Mouse (Mus musculus): ENCODE data around the gene Ybx3.

Ybx3 gene

DNA sequence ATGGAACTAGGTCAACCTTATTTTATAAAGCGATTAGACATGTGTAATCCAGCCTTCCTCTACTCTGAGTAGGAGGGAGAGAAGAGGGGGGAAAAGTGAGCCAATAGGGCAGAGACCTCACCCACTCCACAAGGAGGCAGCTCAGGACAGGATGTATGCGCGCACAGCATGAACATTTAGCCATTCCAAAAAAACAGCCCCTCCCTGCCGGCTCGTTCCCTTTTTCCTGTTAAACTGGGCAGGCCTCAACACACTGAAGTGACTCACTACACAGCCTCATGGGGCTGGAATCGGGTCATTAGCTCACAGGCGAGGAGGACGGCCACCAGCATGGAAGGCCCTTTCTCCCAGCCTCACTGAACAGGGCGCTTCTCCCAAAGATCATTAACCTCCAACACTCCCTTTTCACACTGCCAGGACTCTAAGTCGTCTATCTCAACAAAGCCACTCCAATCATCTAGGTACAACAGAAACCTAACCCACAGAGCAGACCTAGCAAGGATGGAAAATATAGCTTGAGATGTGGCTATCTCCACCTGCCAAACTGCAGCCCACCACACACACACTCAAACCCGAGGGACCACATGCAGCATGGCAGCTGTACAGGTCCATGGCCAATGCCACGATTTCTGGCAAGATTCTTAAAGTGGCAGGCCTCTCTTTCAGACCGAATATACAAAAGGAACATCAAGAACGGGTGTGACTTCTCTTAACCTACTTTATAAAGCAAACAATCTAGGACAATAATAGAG lies 5.9 kb downstream of the Ybx3 start:
- 19% methylated on average over 14 of the region's 14 CpGs for WGBS

DNA sequence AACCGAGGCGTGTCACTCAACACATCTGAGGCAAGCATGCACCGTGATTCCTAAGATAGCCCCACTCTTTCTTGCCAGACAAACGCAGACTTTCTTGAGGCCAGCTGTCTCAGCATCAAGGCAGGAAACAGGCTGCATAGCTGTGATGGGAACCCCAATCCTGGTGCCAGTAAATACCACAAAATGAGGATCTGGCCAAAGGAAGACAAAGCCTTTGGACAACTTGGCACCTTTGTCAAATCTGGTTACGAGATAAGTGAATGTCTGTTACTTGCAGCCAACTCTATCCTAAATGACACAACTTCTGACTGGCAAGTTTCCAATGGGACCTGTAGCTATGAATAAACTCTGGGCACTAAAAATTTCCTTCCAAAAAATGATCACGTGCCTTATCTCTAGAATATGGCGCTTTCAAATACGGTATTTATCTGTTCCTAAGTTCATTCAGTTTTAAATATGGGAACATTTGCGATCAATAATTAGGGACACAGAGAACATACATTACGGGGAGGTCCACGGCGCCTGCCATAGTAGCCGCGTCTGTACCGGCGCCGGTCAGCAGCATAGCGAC lies 9.3 kb downstream of the Ybx3 start:
- 80% methylated on average over 18 of the region's 18 CpGs for WGBS

GRCm38 (mm10) chr6:131377378-131377777 lies 10.9 kb downstream of the Ybx3 start:
- 94% methylated on average over 5 of the region's 5 CpGs for WGBS

DNA sequence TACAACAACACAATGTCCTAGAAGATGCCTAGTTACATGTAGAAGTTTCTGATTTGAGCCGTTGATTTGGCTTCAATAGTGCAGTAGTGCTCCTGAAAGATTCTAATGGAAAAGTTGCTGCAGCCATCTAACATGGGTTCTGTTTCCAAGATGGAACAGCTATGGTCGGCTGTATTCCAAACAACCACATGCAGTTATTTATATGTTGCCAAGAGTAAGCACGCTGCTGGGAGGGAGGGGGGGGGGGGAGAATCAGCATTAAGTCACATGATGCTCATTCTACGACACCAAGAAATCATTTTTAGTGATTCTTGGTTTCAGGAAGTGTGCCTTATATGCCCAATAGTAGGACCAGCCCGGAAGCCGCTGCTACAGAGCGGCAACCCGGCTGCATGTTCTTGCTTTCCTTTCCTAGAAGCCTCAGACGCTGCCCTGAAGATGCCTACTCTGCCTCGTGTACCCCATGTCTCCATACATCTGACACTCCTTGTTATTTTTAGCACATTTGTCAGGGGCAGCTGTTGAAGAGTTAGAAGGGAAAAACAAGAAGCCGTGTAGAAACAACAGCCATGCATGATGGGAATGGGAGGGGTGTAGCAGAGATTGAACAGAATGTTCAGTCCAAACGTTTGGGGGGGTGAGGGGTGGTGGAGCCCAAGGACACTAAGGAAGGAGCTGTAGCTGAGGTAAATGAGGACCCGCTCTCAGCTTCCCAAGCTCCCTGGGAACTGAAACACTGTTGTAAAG lies 13.5 kb downstream of the Ybx3 start:
- WGBS = 56% methylated on average over 13 of the region's 13 CpGs

GRCm38 (mm10) chr6:131373160-131373559 lies 15.1 kb downstream of the Ybx3 start:
- 91% methylated on average over 5 of the region's 5 CpGs for WGBS

DNA sequence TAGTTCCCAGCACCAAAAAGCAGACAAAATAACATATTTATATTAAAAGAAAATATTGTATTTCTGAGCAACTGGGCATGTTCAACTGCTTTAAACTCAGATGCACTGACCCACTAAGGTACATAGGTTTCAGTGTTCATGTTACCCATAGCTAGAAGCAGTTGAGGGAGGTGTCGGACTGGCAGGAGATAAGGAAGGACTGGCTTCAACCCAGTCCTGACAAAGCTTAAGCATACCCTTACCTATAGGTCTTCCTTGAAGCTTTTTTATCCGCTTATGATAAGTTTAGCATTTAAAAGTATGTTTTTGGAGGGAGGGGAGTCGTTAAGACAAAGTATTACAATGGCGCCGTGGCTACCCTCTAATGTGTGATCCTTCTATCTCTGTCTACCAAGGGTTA lies 17.5 kb downstream of the Ybx3 start:
- 98% methylated on average over 5 of the region's 5 CpGs for WGBS

GRCm38 (mm10) chr6:131369866-131370616 lies 18.2 kb downstream of the Ybx3 start:
- WGBS = 79% methylated on average over 8 of the region's 8 CpGs

GRCm38 (mm10) chr6:131367101-131367500 lies 21.2 kb downstream of the Ybx3 start:
- 14% methylated on average over 4 of the region's 4 CpGs for WGBS

- WGBS = 95% methylated on average over 2 of the region's 2 CpGs
Observed at GRCm38 (mm10) chr6:131364353-131364752, 23.9 kb downstream of the Ybx3 start.

GRCm38 (mm10) chr6:131362987-131363765 lies 25.1 kb downstream of the Ybx3 start:
- 77% methylated on average over 7 of the region's 7 CpGs for WGBS

DNA sequence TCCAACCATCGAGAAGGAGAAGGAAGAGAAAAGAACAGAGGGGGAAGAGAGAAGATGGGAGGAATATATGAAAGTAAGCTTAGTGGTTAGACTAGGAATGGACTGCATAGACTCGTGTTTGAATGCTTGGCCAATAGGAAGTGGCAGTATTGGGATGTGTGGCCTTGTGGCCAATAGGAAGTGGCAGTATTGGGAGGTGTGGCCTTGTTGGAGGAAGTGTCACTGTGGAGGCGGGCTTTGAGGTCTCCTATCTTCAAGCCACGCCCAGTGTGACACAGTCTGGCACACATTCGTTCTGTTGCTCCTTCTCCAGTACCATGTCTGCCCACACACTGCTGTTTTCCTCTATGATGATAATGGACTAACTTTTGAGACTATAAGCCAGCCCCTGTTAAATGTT lies 27.6 kb downstream of the Ybx3 start:
- 70% methylated on average over 5 of the region's 5 CpGs for WGBS

DNA sequence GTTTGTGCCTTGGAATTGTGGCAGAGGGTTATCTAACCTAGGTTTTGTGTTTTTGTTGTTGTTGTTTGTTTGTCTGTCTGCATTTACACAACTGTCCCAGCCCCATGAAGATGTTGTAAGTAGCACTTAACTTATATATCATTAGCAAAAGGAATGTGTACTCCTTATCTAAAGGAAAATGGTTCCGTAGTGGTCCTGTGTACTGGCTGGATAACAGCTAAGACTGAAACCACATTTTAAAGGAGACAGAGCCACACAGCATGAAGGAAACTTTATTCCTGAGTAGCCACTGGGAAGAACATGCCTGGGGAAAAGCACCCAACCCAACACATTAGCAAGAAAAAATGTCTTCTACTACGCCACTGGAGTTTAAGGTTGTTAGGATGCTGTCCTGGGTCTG lies 28.7 kb downstream of the Ybx3 start:
- 95% methylated on average over 2 of the region's 2 CpGs for WGBS

DNA sequence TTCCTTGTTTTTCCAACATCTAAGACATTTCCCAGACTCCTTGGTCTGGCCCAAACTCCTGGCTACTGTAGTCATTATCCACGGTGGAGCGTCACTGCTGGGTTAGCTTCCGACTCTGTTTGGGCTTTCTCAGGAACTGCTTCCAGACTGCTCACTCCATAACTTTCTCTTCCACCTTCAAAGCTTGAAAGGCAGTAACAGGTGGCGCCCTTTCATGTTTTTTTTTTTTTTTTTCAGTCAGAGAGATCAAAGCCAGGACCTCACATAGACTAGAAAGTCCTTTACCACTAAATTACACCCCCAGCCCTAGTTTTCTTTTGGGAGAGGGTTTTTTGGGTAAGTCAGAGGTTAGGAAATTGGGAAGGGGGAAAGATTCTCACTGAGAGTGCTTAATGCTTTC lies 33.4 kb downstream of the Ybx3 start:
- WGBS = 73% methylated on average over 4 of the region's 4 CpGs

- under 1% methylated on average over 16 of the region's 16 CpGs for WGBS
Observed at GRCm38 (mm10) chr6:131353352-131353919, 34.8 kb downstream of the Ybx3 start, which contains the start of gene Styk1. Gene Styk1 (minus strand): TSS chr6:131353597.

GRCm38 (mm10) chr6:131347026-131347425 lies 41.2 kb downstream of the Ybx3 start:
- WGBS = 87% methylated on average over 2 of the region's 2 CpGs

GRCm38 (mm10) chr6:131344346-131344745 lies 43.9 kb downstream of the Ybx3 start:
- 86% methylated on average over 7 of the region's 7 CpGs for WGBS

DNA sequence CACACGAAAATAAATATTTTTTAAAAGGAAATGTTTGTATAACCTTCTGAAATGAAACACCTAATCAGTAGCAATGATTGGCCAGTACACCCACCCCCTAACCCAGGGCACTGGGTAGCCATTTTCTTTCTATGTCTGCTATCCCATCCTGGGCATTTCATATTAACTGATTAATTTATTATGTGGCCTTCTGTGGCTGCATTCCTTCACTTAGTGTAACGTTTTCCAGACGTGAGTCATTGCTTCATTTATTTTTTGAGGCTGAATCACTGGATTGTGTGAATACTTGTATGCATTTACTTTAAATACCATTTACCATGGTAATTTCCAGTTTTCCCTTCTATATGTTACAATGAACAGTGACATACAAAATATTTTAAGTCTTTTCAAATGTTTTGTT lies 48.2 kb downstream of the Ybx3 start:
- 54% methylated on average over 3 of the region's 3 CpGs for WGBS

- WGBS = 87% methylated on average over 3 of the region's 3 CpGs
Observed at GRCm38 (mm10) chr6:131339309-131339708, 49.0 kb downstream of the Ybx3 start.

GRCm38 (mm10) chr6:131338787-131339186 lies 49.5 kb downstream of the Ybx3 start:
- WGBS = 70% methylated on average over 1 of the region's 1 CpGs

GRCm38 (mm10) chr6:131327076-131327475 lies 61.2 kb downstream of the Ybx3 start:
- WGBS = 80% methylated on average over 2 of the region's 2 CpGs
